Mouse (Mus musculus) bone marrow, adult 2 months (tissue): ENCODE results near the gene Gm867. TPM values are rescaled to one million over a fixed set of nuclear protein-coding genes. Genes with fewer than 3 reads are reported as not detected.

Experiments used
- H3K27ac ChIP-seq: fragments of 200-500 bp; 2 replicates; pipeline ENCODE4 v1.5.1; 2012; ENCODE audit warnings: low read depth, mild to moderate bottlenecking, control low read depth, inconsistent platforms, low read length; ENCODE audit not compliant: control insufficient read depth, poor library complexity, insufficient read depth
- H3K4me1 ChIP-seq: fragments of 200-500 bp; 2 replicates; pipeline ENCODE4 v1.6.1; 2011; ENCODE audit warnings: low read length; ENCODE audit not compliant: control insufficient read depth, insufficient read depth
- H3K4me3 ChIP-seq: fragments of 200-500 bp; replicated peaks from 2 replicates; pipeline ENCODE3; 2011; ENCODE audit warnings: mild to moderate bottlenecking, low read depth, low read length, control low read depth; ENCODE audit not compliant: control insufficient read depth
- CTCF ChIP-seq: fragments of 200-500 bp; IDR thresholded peaks from 2 replicates; pipeline ENCODE4 v1.5.1; 2011; ENCODE audit warnings: low read length, control low read depth; ENCODE audit not compliant: control insufficient read depth, insufficient read depth
- POLR2A ChIP-seq: fragments of 200-500 bp; IDR thresholded peaks from 2 replicates; pipeline ENCODE4 v1.6.1; 2011; ENCODE audit warnings: low read depth, mild to moderate bottlenecking, control low read depth, low read length, borderline replicate concordance; ENCODE audit not compliant: control insufficient read depth
- WGBS: fragments of 180-500 bp; shearing (Covaris S2); methylation state at CpG from one replicate; pipeline ENCODE4 v1.1.7; 2018; 5-methylcytosine and 5-hydroxymethylcytosine counted together
- polyA plus RNA-seq: library from polyadenylated mRNA; stranded (reverse); fragments of >200 nt; gene quantifications from 2 replicates; pipeline ENCODE4 v1.2.4, GENCODE M21; 2011; ENCODE audit warnings: low replicate concordance; ENCODE audit not compliant: missing spikeins, insufficient read depth, insufficient read length

Gm867 gene
- polyA plus RNA-seq, 1 experiment: 35.4 TPM

- WGBS: 15% methylated on average over 23 of the region's 23 CpGs
- peak overlapping the region; percentile 53 for H3K4me3 ChIP-seq
- TF ChIP-seq CTCF: no peak
- TF ChIP-seq POLR2A: peak; percentile 62; the same call in 1 of the 2 replicates
- H3K4me1 ChIP-seq: peaks cover 4% of the 10 kb centered on the region
- H3K27ac ChIP-seq: peak overlapping the region; percentile 76
Observed at GRCm38 (mm10) chr10:75950791-75951210, 10.3 kb upstream of the Gm867 start.

GRCm38 (mm10) chr10:75949053-75950045, 8.9 kb upstream of the Gm867 start:
- WGBS: 60% methylated on average over 22 of the region's 22 CpGs
- Histone ChIP-seq H3K4me1 (peaks cover 4% of the 10 kb centered on the region), H3K4me3 (peak overlapping the region; percentile 55), H3K27ac (peak overlapping the region; percentile 72)
- TF ChIP-seq POLR2A (no peak), CTCF (no peak)

GRCm38 (mm10) chr10:75948079-75948478, 7.6 kb upstream of the Gm867 start:
- H3K4me1 ChIP-seq: peaks cover 4% of the 10 kb centered on the region
- WGBS: 56% methylated on average over 5 of the region's 5 CpGs
- H3K4me3 ChIP-seq: peak overlapping the region; percentile 77
- peak overlapping the region; percentile 74 for H3K27ac ChIP-seq
- TF ChIP-seq POLR2A: 0 out of 2 replicates have a peak, but pooled peaks have one; percentile 15
- no peak for TF ChIP-seq CTCF

- TF ChIP-seq CTCF: no peak
- no peak for TF ChIP-seq POLR2A
Observed at GRCm38 (mm10) chr10:75945896-75946295, 5.4 kb upstream of the Gm867 start.

GRCm38 (mm10) chr10:75945213-75945612, 4.7 kb upstream of the Gm867 start:
- peaks cover 4% of the 10 kb centered on the region for H3K4me1 ChIP-seq
- WGBS: 87% methylated on average over 7 of the region's 7 CpGs
- TF ChIP-seq CTCF (no peak), POLR2A (no peak)

More at GRCm38 (mm10) chr10:75945896-75946295, 5.4 kb upstream of the Gm867 start:
- Histone ChIP-seq H3K4me1 (peaks cover 2% of the 10 kb centered on the region), H3K4me3 (no peak overlapping the region), H3K27ac (no peak overlapping the region)
- whole genome bisulfite sequencing: 73% methylated on average over 7 of the region's 7 CpGs

GRCm38 (mm10) chr10:75944066-75944772, 3.7 kb upstream of the Gm867 start:
- TF ChIP-seq CTCF (no peak), POLR2A (no peak)
- peaks cover 4% of the 10 kb centered on the region for H3K4me1 ChIP-seq
- no peak overlapping the region for H3K27ac ChIP-seq
- WGBS: 54% methylated on average over 11 of the region's 11 CpGs
- H3K4me3 ChIP-seq: no peak overlapping the region

More at GRCm38 (mm10) chr10:75945213-75945612, 4.7 kb upstream of the Gm867 start:
- Histone ChIP-seq H3K4me3 (no peak overlapping the region), H3K27ac (no peak overlapping the region)

- WGBS: 42% methylated on average over 15 of the region's 15 CpGs
- H3K4me1 ChIP-seq: peaks cover 4% of the 10 kb centered on the region
- no peak within 1 kb of the TSS for H3K27ac ChIP-seq
- H3K4me3 ChIP-seq: no peak within 1 kb of the TSS
- no peak for TF ChIP-seq CTCF
- no peak for TF ChIP-seq POLR2A
Observed at GRCm38 (mm10) chr10:75942736-75943477, 2.4 kb upstream of the Gm867 start, which contains the start of gene Vpreb3. Gene Vpreb3 (plus strand): TSS chr10:75943057.
